Mouse (Mus musculus) G1E-ER4 (cell line): ENCODE data around the gene Babam2. TPM values are rescaled to one million over a fixed set of nuclear protein-coding genes. Genes with fewer than 3 reads are reported as not detected.

Experiments
- GATA1 ChIP-seq: IDR thresholded peaks from one replicate; pipeline ENCODE4 v1.8.0; 2012; ENCODE audit warnings: low read length, inconsistent platforms
- polyA plus RNA-seq: library from polyadenylated mRNA; stranded (reverse); fragments of >175 nt; gene quantifications from 2 replicates; pipeline ENCODE4 v1.2.3, GENCODE M21; 2012

Gene Babam2
- polyA plus RNA-seq, 1 experiment: 43.6 TPM

GRCm38 (mm10) chr5:32069096-32069495 is 371.6 kb downstream of the Babam2 start:
- no peak for TF ChIP-seq GATA1

- TF ChIP-seq GATA1: no peak
Measured at GRCm38 (mm10) chr5:32069566-32070169, 372.2 kb downstream of the Babam2 start.

- no peak for TF ChIP-seq GATA1
Measured at GRCm38 (mm10) chr5:32070781-32071180, 373.3 kb downstream of the Babam2 start.

- no peak for TF ChIP-seq GATA1
Measured at GRCm38 (mm10) chr5:32071314-32071713, 373.8 kb downstream of the Babam2 start.

GRCm38 (mm10) chr5:32071824-32072223 is 374.3 kb downstream of the Babam2 start:
- TF ChIP-seq GATA1: no peak

GRCm38 (mm10) chr5:32072877-32073276 is 375.4 kb downstream of the Babam2 start:
- no peak for TF ChIP-seq GATA1

- no peak for TF ChIP-seq GATA1
Measured at GRCm38 (mm10) chr5:32074053-32074452, 376.6 kb downstream of the Babam2 start.

- TF ChIP-seq GATA1: no peak
Measured at GRCm38 (mm10) chr5:32077139-32077538, 379.7 kb downstream of the Babam2 start.

- no peak for TF ChIP-seq GATA1
Measured at GRCm38 (mm10) chr5:32078986-32079385, 381.5 kb downstream of the Babam2 start.

- no peak for TF ChIP-seq GATA1
Measured at GRCm38 (mm10) chr5:32080490-32081219, 383.2 kb downstream of the Babam2 start.

GRCm38 (mm10) chr5:32084401-32084804 is 386.9 kb downstream of the Babam2 start:
- TF ChIP-seq GATA1: no peak

DNA sequence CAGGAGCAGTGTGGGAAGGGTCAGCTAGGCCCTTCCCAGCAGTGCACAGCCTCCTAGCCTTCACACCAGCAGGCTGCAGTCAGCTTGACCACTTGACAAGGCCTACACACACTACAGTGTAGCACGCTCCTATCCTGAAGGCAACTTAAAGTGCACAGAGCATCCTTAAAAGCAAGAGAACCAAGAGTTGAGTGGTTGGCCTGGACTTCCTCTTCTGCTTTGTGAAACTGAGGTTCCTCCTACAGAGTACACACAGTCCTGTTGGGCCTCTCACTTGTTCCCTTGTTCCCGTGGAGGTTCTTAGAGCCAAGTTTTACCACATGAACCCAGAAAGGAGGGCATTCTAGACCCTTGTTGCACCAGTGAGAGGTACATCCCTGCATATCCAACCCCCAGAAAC is 388.1 kb downstream of the Babam2 start:
- TF ChIP-seq GATA1: no peak

DNA sequence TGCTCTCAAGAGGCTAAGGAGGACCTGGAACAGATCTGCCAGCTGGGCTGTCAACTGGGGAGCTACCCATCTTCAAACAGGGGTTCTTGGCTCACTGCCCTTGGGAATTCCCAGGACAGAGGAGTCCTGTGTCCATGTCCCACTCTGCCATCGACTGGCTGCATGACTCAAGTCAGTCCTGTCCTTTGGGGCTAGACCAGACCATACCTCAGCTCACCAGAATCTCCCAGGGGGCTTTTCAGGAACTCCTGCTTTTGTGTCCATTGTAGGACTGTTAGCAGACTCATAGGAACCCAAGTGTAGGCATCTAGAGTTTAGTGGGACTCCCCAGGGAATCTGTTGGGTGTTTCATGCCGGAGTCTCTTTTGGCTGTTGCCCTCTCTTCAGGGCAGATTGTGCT is 388.5 kb downstream of the Babam2 start:
- TF ChIP-seq GATA1: no peak

DNA sequence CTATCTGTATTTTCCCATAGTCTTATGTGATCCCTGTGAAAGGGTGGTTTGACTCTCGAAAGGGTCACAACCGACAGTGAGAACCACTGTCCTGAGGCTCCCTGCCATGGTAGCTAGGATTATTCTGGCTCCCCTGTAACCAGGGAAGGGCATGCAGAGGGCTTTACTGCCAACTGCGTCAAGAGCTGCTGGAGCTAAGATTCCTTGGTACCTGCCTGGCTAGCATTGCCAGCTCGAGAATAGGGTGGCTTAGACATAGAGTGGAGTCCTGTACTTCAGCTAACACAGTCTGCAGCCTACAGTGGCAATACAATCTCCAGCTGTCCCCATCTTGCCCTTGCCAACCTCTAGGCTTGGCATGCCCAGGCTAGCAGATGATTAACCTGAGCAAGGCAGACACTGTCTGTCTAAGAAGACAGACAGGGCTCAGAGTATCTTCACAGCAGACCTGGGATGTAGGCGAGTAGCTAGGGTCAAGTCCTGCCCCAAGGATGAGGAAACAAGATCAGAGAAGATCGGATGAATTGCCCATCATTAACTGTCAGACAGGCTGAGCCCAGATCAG is 389.1 kb downstream of the Babam2 start:
- no peak for TF ChIP-seq GATA1

- no peak for TF ChIP-seq GATA1
Measured at GRCm38 (mm10) chr5:32089481-32089880, 392.0 kb downstream of the Babam2 start.

DNA sequence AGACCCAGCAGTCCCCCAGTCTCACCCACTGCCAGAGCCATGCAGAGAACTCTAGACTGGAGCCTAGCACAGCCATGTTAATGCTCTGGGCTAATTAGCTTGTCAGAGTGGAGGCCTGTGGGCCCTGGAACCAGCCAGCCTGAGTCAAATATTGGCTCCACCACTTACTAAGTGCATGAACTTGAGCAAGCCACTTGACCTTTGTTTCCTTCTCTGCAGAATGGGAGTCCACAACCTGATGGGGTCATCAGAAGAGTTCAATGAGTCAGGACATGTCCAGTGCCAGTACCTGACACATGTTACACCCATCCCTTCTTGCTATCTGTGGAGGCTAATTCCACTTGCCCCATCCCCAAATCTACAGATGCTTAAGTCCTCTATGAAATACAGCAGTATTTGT is 394.8 kb downstream of the Babam2 start:
- TF ChIP-seq GATA1: no peak

DNA sequence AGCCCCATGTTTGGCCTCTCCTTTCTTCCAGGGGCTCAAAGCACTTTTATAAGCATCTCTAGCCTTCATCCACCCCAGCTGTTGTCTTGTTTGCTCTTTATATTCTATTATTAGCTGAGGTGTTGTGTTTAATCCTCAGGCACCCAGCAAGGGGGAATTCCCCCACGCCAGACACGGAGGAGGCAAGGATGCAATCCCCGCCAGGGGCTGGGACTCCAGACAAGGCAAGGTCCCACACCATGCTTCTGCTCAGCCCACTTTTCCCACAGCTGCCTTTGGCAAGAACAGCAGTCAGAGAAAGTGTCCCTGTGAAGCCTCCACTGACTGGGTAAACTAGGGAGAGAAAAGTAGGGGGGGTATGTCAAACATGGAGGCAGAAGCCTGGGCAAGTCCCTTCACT is 401.2 kb downstream of the Babam2 start:
- TF ChIP-seq GATA1: no peak
